Mouse (Mus musculus): ENCODE measurements around the gene Gins2.

Gins2 gene

DNA sequence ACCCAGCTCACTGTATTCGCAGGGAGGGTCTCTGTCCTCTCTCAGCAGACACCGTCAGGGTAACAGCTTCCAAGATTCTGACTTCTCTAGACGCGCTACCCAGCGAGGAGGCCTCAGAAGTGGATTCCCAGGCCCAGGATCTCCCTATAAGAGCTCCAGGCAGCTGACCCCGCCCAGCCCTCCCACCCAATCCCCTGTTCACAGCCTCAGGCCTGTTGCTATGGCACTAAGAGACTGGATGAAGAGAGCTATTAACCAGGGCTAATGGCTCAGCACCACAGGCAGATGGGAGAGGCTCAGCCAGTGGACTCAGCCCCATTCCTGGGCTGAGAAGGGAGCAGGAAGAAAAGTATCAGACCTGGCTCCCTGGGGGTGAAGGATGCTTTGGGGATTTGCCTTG lies 13.6 kb upstream of the Gins2 start:
- no peak for DNase-seq (ENCODE audit: low spot score in 2 of 2)

DNA sequence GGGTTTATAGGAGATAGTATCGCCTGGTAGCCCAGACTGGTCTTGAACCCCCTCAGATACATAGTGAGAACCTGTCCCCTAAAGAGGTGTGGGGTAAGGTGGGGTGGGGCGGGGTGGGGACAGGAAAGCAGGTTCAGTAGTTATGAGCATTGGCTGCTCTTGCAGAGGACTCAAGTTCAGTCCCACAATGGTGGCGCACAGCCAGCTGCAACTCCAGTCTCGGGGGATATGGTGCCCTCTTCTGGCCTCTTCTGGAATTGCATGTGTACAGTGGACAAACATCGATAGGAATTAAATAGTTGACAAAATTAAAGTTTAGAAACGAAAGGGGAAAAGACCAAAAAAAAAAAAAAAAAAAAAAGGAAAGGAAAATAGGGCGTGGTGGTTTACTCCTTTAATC lies 10.4 kb upstream of the Gins2 start:
- DNase-seq (ENCODE audit: low spot score in 2 of 2), result peak; percentile 61 to 88

DNA sequence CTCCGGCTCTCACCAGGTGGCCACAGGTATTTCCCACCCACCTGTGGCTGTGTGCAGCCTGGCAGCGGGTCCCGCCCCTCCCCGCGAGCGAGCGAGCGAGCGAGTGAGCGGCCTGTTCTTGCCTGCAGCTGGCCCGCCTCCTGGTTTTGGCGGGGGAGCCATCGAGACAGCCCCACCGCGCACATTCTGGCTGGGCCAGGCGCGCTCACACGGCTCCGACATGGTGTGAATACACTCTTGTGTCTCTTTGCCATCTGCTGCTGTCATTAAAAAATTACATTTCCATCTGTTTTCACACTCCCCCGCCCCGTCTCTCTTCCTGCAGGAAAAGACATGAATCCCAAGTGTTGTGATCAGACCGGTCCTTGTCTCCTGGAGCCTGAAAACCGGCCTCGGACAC lies 9.5 kb upstream of the Gins2 start:
- no peak for DNase-seq (ENCODE audit: low spot score in 2 of 2)

DNA sequence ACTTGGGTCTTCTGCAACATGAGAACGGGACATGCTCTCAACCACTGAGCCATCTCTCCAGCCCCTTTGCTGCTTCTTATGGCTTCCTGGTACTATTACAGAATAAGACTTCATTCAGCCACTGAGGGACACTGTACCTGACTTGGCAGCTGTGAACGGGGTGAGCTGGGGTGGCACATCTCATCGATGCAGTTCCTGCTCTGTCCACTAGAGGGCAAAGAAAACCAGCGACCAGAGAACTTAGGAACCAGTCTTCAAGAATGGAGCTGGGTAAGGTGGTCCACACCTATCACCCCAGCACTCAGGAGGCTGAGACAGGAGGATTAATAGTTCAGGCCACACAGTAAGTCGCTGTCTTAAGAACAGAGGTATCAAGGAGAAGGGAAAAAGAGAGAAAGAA lies 6.9 kb upstream of the Gins2 start:
- no peak for DNase-seq (ENCODE audit: low spot score in 2 of 2)

DNA sequence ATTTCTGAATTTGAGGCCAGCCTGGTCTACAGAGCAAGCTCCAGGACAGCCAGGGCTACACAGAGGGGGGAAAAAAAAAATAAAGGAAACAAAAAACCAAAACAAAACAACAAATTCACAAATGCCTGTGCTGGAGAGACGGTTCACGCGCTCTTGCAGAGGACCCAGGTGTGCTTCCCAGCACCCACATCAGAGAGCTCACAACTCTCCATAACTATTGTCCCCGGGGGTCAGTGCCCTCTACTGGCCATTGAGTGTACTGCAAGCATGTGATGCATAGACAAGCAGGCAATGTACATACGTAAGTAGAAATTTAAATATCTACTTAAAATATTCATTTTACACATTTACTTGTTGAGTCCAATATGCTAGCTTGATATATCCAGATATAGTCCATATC lies 5.5 kb upstream of the Gins2 start:
- DNase-seq (ENCODE audit: low spot score in 2 of 2), result no peak

DNA sequence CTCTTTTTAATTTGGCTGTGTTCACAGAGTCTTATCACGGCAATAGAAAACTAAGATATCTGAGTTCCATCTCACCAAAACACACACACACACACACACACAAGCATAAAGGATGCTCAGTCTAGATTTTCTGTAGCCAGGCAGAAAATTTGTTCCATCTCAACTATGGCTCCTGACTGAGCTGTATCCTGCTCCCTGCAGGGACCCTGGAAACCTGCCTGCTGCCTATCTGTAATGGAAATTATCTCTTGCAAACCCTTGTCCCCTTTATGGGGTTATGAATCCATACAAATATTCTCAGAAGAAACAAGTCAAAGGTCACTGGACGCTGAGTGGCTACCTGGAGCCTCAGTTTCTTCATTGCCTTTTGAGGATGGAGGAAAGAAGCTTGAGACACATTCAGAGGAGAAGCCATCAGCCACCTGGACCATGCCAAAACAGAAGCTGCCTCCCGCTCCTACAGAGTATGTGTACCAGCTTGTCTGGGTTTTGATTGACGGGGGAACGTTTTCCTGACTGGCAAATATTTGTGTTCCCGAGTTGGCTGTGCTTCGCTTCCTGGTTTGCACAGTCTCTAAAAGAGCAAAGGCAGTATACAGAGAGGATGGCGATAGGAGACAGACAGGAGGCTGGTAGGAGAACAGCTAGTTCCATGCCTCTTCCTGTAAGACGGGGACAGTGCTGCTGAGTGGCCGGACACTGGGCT lies 2.6 kb upstream of the Gins2 start:
- no peak for DNase-seq (ENCODE audit: low spot score in 2 of 2)

DNA sequence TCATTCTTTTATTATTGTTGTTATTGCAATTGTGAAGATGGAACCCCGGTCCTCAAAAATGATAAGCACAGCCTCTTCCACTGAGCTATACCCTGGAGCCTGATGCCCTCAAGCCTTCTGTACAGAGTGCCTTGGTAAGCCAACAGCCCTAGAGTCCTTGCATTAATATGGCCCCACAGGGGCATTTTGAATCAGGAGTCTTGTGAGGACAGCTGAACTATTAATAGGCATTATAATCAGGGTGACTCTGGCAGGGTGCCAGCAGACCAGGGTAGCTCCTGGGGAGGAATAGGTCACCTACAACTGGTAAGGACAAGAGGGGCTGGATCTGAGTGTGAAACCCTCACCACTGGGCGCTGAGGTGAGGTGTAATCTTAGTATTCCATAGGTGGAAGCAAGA lies 817 bp upstream of the Gins2 start:
- DNase-seq (ENCODE audit: low spot score in 2 of 2), result no peak

DNA sequence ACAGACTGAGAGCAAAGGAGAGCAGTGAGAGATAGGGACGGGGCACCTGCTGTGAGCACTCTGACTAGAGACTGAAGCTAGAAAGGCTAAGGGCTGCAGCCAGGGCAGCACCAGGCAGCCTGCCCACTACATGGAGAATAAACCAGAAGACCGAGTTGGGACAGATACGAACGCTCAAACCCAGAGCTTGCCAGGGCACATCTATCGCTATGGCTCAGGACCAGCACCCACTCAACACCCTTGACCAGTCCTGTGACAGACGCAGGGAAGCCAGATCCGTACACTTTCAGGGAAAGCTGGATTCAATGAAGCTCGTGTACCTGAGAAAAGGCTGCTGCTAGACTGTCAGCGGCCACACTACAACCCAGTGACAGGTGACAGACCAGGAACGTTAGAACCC lies 3.6 kb downstream of the Gins2 start:
- DNase-seq (ENCODE audit: low spot score in 2 of 2), result no peak

DNA sequence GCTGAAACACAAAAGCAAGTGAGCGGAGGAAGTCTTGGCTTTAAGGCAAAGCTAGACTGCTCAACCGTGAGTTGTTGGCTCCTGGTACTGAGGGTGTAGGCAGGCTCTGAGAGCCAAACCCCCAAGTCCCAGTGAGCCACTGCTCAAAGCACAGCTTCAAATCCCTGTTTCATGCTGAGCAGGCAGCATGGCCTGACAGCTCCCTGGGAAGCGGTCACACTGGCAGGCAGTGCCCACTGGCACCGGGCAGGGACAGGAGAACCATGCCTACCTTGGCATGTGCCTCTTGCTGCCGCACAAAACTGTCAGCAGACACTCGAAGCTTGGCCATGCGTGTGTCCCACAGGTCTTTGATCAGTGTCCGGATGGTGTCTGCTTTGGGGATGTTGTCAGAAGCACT lies 7.3 kb downstream of the Gins2 start:
- DNase-seq (ENCODE audit: low spot score in 2 of 2), result no peak

DNA sequence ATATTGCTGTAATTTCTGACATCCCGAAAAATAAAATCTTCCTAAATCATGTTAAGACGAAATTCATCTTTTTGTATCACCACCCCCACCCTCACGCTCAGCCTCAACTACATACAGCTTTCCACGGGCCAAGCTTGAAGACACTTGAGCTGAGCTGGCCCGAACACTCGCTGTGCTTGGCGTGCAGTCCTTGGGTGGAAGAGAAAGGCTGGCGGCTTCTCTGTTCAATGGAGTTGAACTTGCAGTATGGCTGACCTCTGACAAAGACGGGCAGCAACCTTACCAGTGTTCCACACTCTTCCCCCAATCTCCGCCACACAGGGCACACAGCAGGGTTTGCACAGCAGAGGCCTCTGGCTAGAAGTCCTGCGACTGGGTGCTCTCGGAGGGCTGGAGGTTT lies 7.8 kb downstream of the Gins2 start:
- DNase-seq (ENCODE audit: low spot score in 2 of 2), result no peak

DNA sequence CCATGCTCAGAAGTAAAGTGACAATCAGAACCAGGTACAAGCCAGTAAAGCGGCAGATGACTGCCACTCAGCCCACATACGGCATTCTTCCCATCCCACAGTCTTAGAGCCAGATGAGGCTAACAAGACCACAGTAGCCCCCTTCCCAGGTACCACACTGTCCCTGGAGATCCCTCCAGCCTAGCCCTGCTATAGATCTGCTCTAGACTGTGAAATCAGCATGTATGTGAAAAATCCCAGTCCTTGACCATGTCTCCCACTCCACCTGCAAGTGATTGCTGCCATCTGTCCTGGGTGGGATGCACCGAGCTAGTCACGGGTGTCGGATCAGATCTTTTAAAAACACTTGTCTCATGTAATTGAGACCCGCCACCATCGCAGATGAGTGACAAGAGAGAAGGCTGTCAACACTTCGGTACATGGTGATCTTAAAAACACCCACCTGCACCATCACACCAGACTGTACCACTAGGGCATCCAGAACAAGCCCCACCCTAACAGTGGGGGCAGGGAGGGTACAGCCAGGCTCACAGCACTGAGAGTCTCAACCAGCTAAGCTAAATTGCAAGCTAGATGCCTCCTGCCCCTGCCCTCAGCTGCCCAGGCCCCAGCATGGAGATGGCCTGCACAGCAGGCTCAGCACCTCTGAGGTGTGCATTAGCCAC lies 8.6 kb downstream of the Gins2 start:
- no peak for DNase-seq (ENCODE audit: low spot score in 2 of 2)

DNA sequence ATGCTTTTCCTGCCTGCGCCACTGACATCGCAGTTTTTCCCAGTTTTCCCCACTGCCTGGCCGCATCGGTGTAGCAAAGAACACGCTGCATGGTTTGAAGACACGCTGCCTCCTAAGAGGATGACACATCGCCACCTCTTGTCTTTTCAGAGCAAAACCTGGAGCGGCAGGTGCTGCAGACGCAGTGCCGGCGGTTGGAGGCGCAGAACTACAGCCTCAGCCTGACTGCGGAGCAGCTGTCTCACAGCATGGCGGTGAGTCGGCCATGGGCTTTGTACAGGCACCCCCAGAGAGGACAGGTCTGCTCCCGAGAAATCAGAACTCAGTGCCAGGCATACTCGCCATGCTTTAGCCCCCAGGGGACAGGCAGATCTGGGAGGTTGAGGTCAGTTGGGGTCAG lies 11.3 kb downstream of the Gins2 start:
- no peak for DNase-seq (ENCODE audit: low spot score in 2 of 2)

DNA sequence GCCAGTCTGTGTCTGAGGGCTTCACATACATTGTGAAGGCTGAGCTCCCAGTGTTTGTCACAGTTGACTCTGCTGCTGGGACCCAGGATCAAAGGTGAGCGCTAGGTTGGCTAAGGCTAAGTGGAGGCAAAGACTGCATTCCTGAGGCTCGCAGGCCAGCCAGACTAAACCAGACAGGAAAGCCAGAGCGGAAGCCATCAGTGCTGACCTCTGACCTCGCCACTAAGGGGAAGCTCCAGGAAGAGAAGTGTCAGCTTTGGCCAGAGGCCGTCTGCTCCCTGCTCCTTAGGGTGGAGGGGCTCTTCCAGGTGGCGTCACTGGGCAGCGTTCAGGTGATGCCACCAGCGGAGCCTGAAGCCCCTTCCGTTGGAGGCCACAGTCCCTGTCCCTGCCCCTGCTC lies 13.3 kb downstream of the Gins2 start:
- no peak for DNase-seq (ENCODE audit: low spot score in 2 of 2)

DNA sequence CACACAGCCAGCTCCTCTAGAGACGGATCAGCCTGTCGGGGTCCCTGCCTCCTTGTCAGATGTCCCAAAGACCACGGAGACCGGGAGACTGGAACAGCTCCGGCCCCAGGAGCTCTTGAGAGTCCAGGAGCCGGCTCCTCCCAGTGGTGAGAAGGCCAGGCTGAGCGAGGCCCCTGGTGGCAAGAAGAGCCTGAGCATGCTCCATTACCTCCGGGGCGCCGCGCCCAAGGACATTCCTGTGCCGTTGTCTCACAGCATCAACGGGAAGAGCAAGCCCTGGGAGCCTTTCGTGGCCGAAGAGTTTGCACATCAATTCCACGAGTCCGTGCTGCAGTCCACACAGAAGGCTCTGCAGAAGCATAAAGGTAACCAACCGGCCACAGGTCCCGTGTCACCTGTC lies 14.2 kb downstream of the Gins2 start:
- DNase-seq (ENCODE audit: low spot score in 2 of 2), result no peak

DNA sequence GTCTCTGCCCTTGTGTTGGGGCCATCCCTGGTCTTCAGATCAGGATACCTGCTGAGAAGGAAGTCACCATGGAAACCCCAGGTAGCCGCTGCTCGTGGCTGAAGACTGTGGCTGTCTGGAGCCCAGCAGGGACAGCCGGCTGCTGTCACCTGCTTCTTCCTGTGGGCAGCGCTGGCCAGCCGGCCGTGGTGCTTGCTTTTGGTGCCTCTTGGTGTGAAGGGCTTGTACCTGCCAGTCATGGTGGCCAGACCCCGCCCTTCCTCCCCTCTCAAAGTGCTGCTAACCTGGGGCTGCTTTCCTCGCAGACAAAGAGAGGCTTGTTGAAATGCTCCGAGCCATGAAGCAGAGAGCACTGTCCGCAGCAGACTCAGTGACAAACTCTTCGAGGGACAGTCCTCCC lies 15.2 kb downstream of the Gins2 start:
- DNase-seq (ENCODE audit: low spot score in 2 of 2), result no peak

DNA sequence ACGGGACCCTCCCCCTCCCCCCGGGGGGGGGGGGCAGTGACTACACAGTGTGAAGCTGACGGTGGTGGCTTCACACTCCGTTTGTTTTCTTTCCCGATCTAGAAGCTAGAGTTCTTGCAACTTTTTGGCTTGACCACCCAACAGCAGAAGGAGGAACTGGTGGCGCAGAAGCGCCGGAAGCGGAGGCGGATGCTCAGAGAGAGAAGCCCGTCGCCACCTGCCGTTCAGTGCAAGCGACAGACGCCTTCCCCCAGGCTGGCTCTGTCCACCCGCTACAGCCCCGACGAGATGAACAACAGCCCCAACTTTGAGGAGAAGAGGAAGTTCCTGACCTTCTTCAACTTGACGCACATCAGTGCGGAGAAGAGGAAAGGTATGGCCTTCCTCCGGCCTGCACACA lies 16.6 kb downstream of the Gins2 start:
- no peak for DNase-seq (ENCODE audit: low spot score in 2 of 2)

DNA sequence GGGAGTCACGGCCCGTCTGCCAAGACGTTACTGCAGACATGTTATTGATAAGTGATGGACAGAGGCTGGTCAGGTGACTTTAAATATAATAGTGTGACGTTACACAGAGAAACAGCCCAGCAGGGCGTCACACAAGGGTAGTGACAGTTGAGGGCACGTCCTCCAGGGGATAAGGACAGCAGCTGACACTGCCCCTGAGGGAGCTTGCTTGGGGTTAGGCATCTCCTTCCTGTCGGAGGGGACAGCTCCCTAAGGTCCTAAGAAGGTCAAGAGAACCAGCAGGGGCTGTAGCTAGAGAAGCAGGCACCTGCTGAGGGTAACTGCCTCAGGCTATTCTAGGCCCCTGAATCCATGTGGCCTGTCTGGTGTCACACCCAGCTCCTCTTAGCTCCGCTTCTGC lies 17.5 kb downstream of the Gins2 start:
- DNase-seq (ENCODE audit: low spot score in 2 of 2), result no peak

DNA sequence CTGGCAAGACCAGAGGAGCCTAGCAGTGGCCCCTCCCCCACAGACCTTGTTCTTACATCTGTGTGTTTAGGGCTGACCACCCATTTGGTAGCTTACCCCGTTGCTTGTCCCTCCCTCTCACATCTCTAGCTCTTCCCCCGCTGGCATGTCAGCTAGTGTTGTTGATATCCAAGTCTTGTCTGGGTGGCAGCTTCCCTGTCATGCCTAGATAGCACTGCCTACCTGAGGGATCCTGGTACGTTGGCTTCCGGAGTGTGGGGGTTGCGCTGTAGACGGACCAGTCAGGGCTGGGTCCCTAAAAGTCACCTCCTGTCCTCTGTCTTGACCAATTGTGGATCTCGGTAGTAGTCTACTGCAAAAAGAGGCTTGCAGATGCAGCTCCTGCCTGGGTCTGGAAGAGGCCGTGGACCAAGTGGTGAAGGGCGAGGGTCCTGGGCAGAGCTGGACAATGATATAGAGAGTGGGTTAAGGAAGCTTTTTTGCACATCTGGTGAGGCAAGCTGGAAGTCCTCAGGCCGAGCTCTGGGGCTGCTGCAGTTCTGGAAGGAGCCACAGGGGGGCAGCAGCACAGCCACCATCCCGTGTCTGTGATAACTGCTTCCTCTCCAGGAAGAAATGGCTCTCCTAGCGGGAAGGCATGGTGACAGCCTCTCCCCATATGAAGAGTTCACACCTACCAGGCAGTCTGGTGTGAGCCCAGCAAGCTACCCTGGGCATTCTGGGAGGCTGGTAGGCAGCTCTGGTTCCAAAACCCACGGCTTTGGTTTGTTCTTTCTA lies 19.0 kb downstream of the Gins2 start:
- DNase-seq (ENCODE audit: low spot score in 2 of 2), result peak; percentile 68 to 82

DNA sequence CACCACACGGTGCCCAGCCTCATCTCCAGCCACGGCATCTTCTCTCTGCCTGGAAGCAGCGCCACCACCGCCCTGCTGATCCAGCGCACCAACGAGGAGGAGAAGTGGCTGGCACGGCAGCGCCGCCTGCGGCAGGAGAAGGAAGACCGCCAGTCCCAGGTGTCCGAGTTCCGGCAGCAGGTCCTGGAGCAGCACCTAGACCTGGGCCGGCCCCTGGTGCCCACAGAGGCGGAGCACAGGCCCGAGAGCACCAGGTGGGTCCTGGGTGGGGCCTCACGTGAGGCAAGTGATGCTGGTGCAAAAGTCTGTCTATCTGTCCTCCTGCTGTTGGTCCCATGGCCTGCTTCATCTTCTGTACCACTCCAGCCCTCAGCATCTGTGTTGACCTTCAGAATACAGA lies 20.0 kb downstream of the Gins2 start:
- DNase-seq (ENCODE audit: low spot score in 2 of 2), result no peak

DNA sequence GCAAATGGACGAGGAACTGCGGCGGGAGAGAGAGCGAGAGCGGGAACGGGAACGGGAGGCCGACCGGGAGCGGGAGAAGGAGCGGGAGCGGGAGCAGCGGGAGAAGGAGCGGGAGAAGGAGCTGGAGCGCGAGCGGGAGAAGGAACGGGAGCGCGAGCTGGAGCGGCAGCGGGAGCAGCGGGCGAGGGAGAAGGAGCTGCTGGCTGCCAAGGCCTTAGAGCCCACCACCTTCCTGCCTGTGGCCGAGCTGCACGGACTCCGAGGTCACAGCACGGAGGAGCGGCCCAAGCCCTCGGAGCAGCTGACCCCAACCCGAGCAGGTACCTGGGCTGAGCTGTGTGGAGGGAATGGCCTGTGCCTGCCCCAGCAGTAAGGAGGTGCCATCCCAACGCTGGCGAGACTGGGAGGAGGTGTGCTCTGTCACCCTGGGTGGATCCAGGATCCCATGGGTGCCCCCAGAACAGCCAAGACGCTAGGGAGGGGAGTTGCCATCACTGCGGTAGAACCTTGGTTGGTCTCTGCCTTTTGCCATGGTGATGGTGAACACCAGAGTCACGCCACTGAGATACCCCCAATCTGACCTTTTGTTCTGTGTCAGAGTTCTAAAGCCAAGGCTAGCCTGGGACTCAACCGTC lies 20.8 kb downstream of the Gins2 start:
- no peak for DNase-seq (ENCODE audit: low spot score in 2 of 2)

DNA sequence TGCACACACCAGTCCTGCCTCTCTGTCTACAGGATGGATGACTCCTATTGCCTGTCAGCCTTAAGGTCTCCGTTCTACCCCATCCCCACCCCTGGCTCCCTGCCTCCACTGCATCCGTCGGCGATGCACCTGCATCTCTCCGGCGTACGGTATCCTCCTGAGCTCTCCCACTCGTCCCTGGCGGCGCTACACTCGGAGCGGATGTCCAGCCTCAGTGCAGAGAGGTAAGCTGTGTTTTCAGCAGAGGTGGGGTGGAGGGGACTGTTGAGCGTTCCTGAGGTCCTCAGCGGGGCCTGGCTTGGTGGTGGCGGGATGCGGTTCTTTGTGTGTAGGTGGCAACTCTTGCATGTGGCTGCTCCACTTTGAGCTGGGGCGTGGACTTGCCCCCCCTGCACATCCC lies 21.4 kb downstream of the Gins2 start:
- no peak for DNase-seq (ENCODE audit: low spot score in 2 of 2)

DNA sequence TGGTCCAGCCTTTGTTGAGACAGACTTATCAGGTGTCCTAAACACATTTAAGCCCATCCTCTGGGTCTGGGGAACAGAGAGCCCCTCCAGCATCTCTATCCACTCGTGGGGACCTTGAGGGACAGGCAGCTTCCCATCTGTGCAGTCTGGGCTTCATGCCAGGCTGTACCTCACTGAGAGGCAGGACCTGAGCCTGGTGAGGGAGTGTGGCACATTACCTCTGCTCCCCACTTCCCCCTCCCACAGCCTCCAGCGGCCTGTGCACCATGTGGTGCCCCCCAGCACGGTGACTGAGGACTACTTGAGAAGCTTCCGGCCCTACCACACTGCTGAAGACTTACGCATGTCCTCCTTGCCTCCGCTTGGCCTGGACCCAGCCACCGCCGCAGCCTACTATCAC lies 22.4 kb downstream of the Gins2 start:
- DNase-seq (ENCODE audit: low spot score in 2 of 2), result no peak

Data from urinary bladder, postnatal 4 days (tissue).